Mouse (Mus musculus) frontal cortex, postnatal 36 days (tissue): ENCODE data around the gene Zfp708.
"Not testable (repeated sequence)": the region's sequence is repeated elsewhere in the genome, so short reads cannot be mapped to it uniquely, and the experiment has no call there.

ENCODE experiments used
- DNase-seq, 2 experiments: peaks; one replicate each; pipeline ENCODE4 v3.0.0; 2022; ENCODE audit warnings: low spot score in 2 of 2

Gene Zfp708

GRCm38 (mm10) chr13:67097876-67098275 lies at the start of gene Zfp708:
Zfp708 (minus strand) TSS chr13:67097976.
- DNase-seq = no peak

GRCm38 (mm10) chr13:67128038-67128721 lies 30.4 kb upstream of the Zfp708 start:
- peak; percentile 85 to 95 for DNase-seq

GRCm38 (mm10) chr13:67127507-67127906 lies 29.7 kb upstream of the Zfp708 start:
- not testable (repeated sequence) for DNase-seq

GRCm38 (mm10) chr13:67124460-67124859 lies 26.7 kb upstream of the Zfp708 start:
- DNase-seq = no peak

GRCm38 (mm10) chr13:67121360-67121759 lies 23.6 kb upstream of the Zfp708 start, which contains the start of gene Zfp759:
Zfp759 (plus strand) TSS chr13:67121660.
- not testable (repeated sequence) for DNase-seq

GRCm38 (mm10) chr13:67116163-67116562 lies 18.4 kb upstream of the Zfp708 start, which contains the start of gene Rslcan18:
Rslcan18 (minus strand) TSS chr13:67116263.
- not testable (repeated sequence) for DNase-seq

- DNase-seq = no peak
Observed at GRCm38 (mm10) chr13:67113287-67113686, 15.5 kb upstream of the Zfp708 start.

- DNase-seq = peak; percentile 26 to 48
Observed at GRCm38 (mm10) chr13:67112096-67112495, 14.3 kb upstream of the Zfp708 start.

GRCm38 (mm10) chr13:67108821-67109206 lies 11.0 kb upstream of the Zfp708 start:
- DNase-seq = no peak

GRCm38 (mm10) chr13:67108194-67108820 lies 10.5 kb upstream of the Zfp708 start, which contains the start of gene Gm28557:
Gm28557 (minus strand) TSS chr13:67108604.
- DNase-seq = peak; percentile 89 to 98

- DNase-seq = no peak
Observed at GRCm38 (mm10) chr13:67107681-67108080, 9.9 kb upstream of the Zfp708 start.

GRCm38 (mm10) chr13:67090154-67090553 lies 7.6 kb downstream of the Zfp708 start:
- DNase-seq = no peak

- DNase-seq = no peak
Observed at GRCm38 (mm10) chr13:67081946-67082345, 15.8 kb downstream of the Zfp708 start.

- peak; percentile 69 to 75 for DNase-seq
Observed at GRCm38 (mm10) chr13:67081142-67081713, 16.5 kb downstream of the Zfp708 start.

- no peak for DNase-seq
Observed at GRCm38 (mm10) chr13:67077244-67077643, 20.5 kb downstream of the Zfp708 start.

- no peak for DNase-seq
Observed at GRCm38 (mm10) chr13:67072786-67073185, 25.0 kb downstream of the Zfp708 start.

- DNase-seq = no peak
Observed at GRCm38 (mm10) chr13:67065386-67065785, 32.4 kb downstream of the Zfp708 start.

- no peak for DNase-seq
Observed at GRCm38 (mm10) chr13:67062427-67062826, 35.3 kb downstream of the Zfp708 start.

- DNase-seq = peak; percentile 92 to 97
Observed at GRCm38 (mm10) chr13:67060786-67061358, 36.9 kb downstream of the Zfp708 start, which contains the start of gene Zfp712. Zfp712 (minus strand) TSS chr13:67061170.

- DNase-seq = no peak
Observed at GRCm38 (mm10) chr13:67060161-67060785, 37.5 kb downstream of the Zfp708 start.
